Mouse (Mus musculus): Measurements from ENCODE around the gene Grhl3.

Gene Grhl3

GRCm38 (mm10) chr4:135531771-135532613 is 41.4 kb downstream of the Grhl3 start:
- DNase-seq (ENCODE audit: low read depth), result no peak

GRCm38 (mm10) chr4:135531236-135531635 is 42.2 kb downstream of the Grhl3 start:
- DNase-seq (ENCODE audit: low read depth), result no peak

- no peak for DNase-seq (ENCODE audit: low read depth)
Measured at GRCm38 (mm10) chr4:135530270-135530669, 43.2 kb downstream of the Grhl3 start.

GRCm38 (mm10) chr4:135526039-135526710 is 47.3 kb downstream of the Grhl3 start:
- no peak for DNase-seq (ENCODE audit: low read depth)

GRCm38 (mm10) chr4:135525057-135525456 is 48.4 kb downstream of the Grhl3 start:
- DNase-seq (ENCODE audit: low read depth), result no peak

GRCm38 (mm10) chr4:135523939-135524338 is 49.5 kb downstream of the Grhl3 start:
- no peak for DNase-seq (ENCODE audit: low read depth)

- no peak for DNase-seq (ENCODE audit: low read depth)
Measured at GRCm38 (mm10) chr4:135520421-135520820, 53.0 kb downstream of the Grhl3 start.

GRCm38 (mm10) chr4:135518135-135518534 is 55.3 kb downstream of the Grhl3 start:
- DNase-seq (ENCODE audit: low read depth), result no peak

- DNase-seq (ENCODE audit: low read depth), result peak; percentile 60
Measured at GRCm38 (mm10) chr4:135516351-135517316, 56.8 kb downstream of the Grhl3 start.

- DNase-seq (ENCODE audit: low read depth), result no peak
Measured at GRCm38 (mm10) chr4:135514925-135515324, 58.5 kb downstream of the Grhl3 start.

- DNase-seq (ENCODE audit: low read depth), result no peak
Measured at GRCm38 (mm10) chr4:135513865-135514264, 59.6 kb downstream of the Grhl3 start.

GRCm38 (mm10) chr4:135509515-135509914 is 63.9 kb downstream of the Grhl3 start:
- DNase-seq (ENCODE audit: low read depth), result no peak

- peak; percentile 75 for DNase-seq (ENCODE audit: low read depth)
Measured at GRCm38 (mm10) chr4:135508419-135509039, 64.9 kb downstream of the Grhl3 start.

- DNase-seq (ENCODE audit: low read depth), result peak; percentile 62
Measured at GRCm38 (mm10) chr4:135507547-135508350, 65.7 kb downstream of the Grhl3 start.

- DNase-seq (ENCODE audit: low read depth), result no peak
Measured at GRCm38 (mm10) chr4:135505794-135506193, 67.6 kb downstream of the Grhl3 start.

GRCm38 (mm10) chr4:135501587-135501986 is 71.8 kb downstream of the Grhl3 start:
- no peak for DNase-seq (ENCODE audit: low read depth)

- no peak for DNase-seq (ENCODE audit: low read depth)
Measured at GRCm38 (mm10) chr4:135499831-135500230, 73.6 kb downstream of the Grhl3 start.

GRCm38 (mm10) chr4:135498136-135498535 is 75.3 kb downstream of the Grhl3 start:
- DNase-seq (ENCODE audit: low read depth), result no peak

GRCm38 (mm10) chr4:135495810-135496209 is 77.6 kb downstream of the Grhl3 start:
- no peak for DNase-seq (ENCODE audit: low read depth)

- no peak for DNase-seq (ENCODE audit: low read depth)
Measured at GRCm38 (mm10) chr4:135495397-135495791, 78.0 kb downstream of the Grhl3 start.

Measured in c-Kit-positive CD71-negative TER-119-negative erythroid progenitor cells, embryonic 14.5 days (primary cell).